Mouse (Mus musculus) neutrophil, adult 5-6 weeks (primary cell): ENCODE data around the gene Rab3il1. TPM values are rescaled to one million over a fixed set of nuclear protein-coding genes. Genes with fewer than 3 reads are reported as not detected.
A peak's percentile ranks its signal among the peaks of the same experiment; 100 is the strongest.

ENCODE experiments used
- ATAC-seq: fragments of 151-379, 151-347 bp; 2 replicates; pipeline ENCODE4 v1.8.0; 2017; ENCODE audit warnings: mild to moderate bottlenecking, moderate TSS enrichment; ENCODE audit not compliant: insufficient number of reproducible peaks, poor library complexity, low FRiP score, severe bottlenecking; ENCODE audit errors: extremely low read depth
- total RNA-seq: library from RNA; stranded (forward); fragments of 200-1000 nt; gene quantifications from 2 replicates; pipeline ENCODE4 v1.2.3, GENCODE M21; 2017

The Rab3il1 gene
- total RNA-seq, 1 experiment from 2014 or later, result not detected

GRCm38 (mm10) chr19:9998736-9999486 is 2.6 kb upstream of the Rab3il1 start:
- no peak for ATAC-seq

GRCm38 (mm10) chr19:10000330-10000729 is 1.1 kb upstream of the Rab3il1 start:
- peak; percentile 57; the same call in 1 of the 2 replicates for ATAC-seq

- ATAC-seq, result no peak
Observed at GRCm38 (mm10) chr19:10003696-10004095, 2.2 kb downstream of the Rab3il1 start.

GRCm38 (mm10) chr19:10011408-10011807 is 9.9 kb downstream of the Rab3il1 start:
- no peak for ATAC-seq

GRCm38 (mm10) chr19:10012827-10013278 is 11.4 kb downstream of the Rab3il1 start:
- no peak for ATAC-seq

- no peak for ATAC-seq
Observed at GRCm38 (mm10) chr19:10013348-10013747, 11.9 kb downstream of the Rab3il1 start.

GRCm38 (mm10) chr19:10013913-10014312 is 12.4 kb downstream of the Rab3il1 start:
- ATAC-seq, result no peak

GRCm38 (mm10) chr19:10014824-10015223 is 13.4 kb downstream of the Rab3il1 start:
- no peak for ATAC-seq

GRCm38 (mm10) chr19:10015442-10015841 is 14.0 kb downstream of the Rab3il1 start:
- no peak for ATAC-seq

- ATAC-seq, result no peak
Observed at GRCm38 (mm10) chr19:10016151-10016550, 14.7 kb downstream of the Rab3il1 start.

- ATAC-seq, result peak; percentile 31; the same call in 1 of the 2 replicates
Observed at GRCm38 (mm10) chr19:10017637-10018526, 16.4 kb downstream of the Rab3il1 start.

- no peak for ATAC-seq
Observed at GRCm38 (mm10) chr19:10018527-10018818, 17.0 kb downstream of the Rab3il1 start.

- ATAC-seq, result no peak
Observed at GRCm38 (mm10) chr19:10019214-10019760, 17.8 kb downstream of the Rab3il1 start.

- ATAC-seq, result no peak
Observed at GRCm38 (mm10) chr19:10021981-10022380, 20.5 kb downstream of the Rab3il1 start.

- ATAC-seq, result no peak
Observed at GRCm38 (mm10) chr19:10022414-10023303, 21.2 kb downstream of the Rab3il1 start.

GRCm38 (mm10) chr19:10023304-10023758 is 21.9 kb downstream of the Rab3il1 start:
- no peak for ATAC-seq

GRCm38 (mm10) chr19:10025169-10025875 is 23.9 kb downstream of the Rab3il1 start:
- no peak for ATAC-seq

GRCm38 (mm10) chr19:10029746-10030145 is 28.3 kb downstream of the Rab3il1 start:
- no peak for ATAC-seq
